Mouse (Mus musculus) CH12.LX (cell line): ENCODE measurements at regions not wholly inside any gene's neighbourhood (a gene's known extent, or its start where the extent isn't known, plus 50 kb on each side); places are given as distances from the start of the nearest gene placed in this dataset.

Source experiments
- CHD2 ChIP-seq: IDR thresholded peaks from 2 replicates; pipeline ENCODE4 v1.6.1; 2011; ENCODE audit warnings: low read length, improper control_type of control experiment
- CTCF ChIP-seq, 2 experiments: IDR thresholded peaks in 1 of 2; conservative IDR thresholded peaks in 1 of 2; 2 replicates each; pipeline ENCODE4 v1.5.1; 2011 to 2012; ENCODE audit warnings: low read depth in 2 of 2, low read length in 2 of 2, improper control_type of control experiment in 1 of 2, inconsistent platforms in 1 of 2, mild to moderate bottlenecking in 1 of 2, moderate library complexity in 1 of 2
- EP300 ChIP-seq: IDR thresholded peaks from 2 replicates; pipeline ENCODE4 v1.6.1; 2011; ENCODE audit warnings: low read length, improper control_type of control experiment
- HCFC1 ChIP-seq: IDR thresholded peaks from 2 replicates; pipeline ENCODE4 v1.6.1; 2012; ENCODE audit warnings: low read depth, mild to moderate bottlenecking, inconsistent platforms, low read length, improper control_type of control experiment
- POLR2A ChIP-seq: IDR thresholded peaks from 2 replicates; pipeline ENCODE4 v1.6.1; 2011; ENCODE audit warnings: low read depth, mild to moderate bottlenecking, improper control_type of control experiment, low read length

DNA sequence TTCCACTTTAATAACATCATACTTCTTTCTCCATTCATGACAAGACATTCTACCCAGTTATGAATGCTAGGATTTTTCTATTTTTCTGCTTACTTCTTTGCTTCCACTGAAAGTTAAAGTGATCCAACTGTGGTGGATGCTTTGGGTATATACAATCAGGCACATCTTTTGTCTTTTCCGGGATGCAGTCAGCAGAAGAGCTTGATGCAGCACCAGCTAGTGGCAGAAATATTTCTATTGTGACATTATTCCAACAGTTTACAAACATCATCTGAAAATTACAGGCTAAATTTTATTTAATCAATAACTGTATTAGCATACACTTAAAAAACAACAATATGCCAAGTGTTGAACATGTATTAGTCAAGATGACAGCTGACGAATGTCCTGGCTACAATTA, 336.3 kb downstream of the Tm4sf1 start:
- TF ChIP-seq POLR2A = no peak
- TF ChIP-seq EP300 = no peak
- TF ChIP-seq CTCF (conservative IDR thresholded peaks at IDR 0.05 in 1 of 2, IDR thresholded peaks at IDR 0.05 in 1 of 2; ENCODE audit: low read depth in 2 of 2, low read length in 2 of 2) = no peak
- no peak for TF ChIP-seq CHD2
- no peak for TF ChIP-seq HCFC1
